Mouse (Mus musculus) telencephalon, adult 2 months (tissue): ENCODE data around the gene Arhgap44.
A peak's percentile ranks its signal among the peaks of the same experiment; 100 is the strongest.

Experiments used
- DNase-seq: peaks from one replicate; pipeline ENCODE4 v3.0.0-alpha.2; 2011; ENCODE audit warnings: low read depth, low spot score

Arhgap44 gene

GRCm38 (mm10) chr11:65088451-65089222, 74.1 kb downstream of the Arhgap44 start:
- no peak for DNase-seq

GRCm38 (mm10) chr11:65080761-65081160, 82.0 kb downstream of the Arhgap44 start:
- DNase-seq, result no peak

- DNase-seq, result no peak
Observed at GRCm38 (mm10) chr11:65080274-65080673, 82.5 kb downstream of the Arhgap44 start.

- peak; percentile 57 for DNase-seq
Observed at GRCm38 (mm10) chr11:65069609-65070008, 93.2 kb downstream of the Arhgap44 start.

- DNase-seq, result peak; percentile 58
Observed at GRCm38 (mm10) chr11:65069051-65069450, 93.7 kb downstream of the Arhgap44 start.

GRCm38 (mm10) chr11:65065201-65065600, 97.6 kb downstream of the Arhgap44 start:
- no peak for DNase-seq

- no peak for DNase-seq
Observed at GRCm38 (mm10) chr11:65061437-65061836, 101.3 kb downstream of the Arhgap44 start.

- DNase-seq, result no peak
Observed at GRCm38 (mm10) chr11:65059531-65059930, 103.2 kb downstream of the Arhgap44 start.

- peak; percentile 69 for DNase-seq
Observed at GRCm38 (mm10) chr11:65058224-65058908, 104.4 kb downstream of the Arhgap44 start.

- no peak for DNase-seq
Observed at GRCm38 (mm10) chr11:65055596-65055995, 107.2 kb downstream of the Arhgap44 start.

- DNase-seq, result no peak
Observed at GRCm38 (mm10) chr11:65054216-65054615, 108.5 kb downstream of the Arhgap44 start.

GRCm38 (mm10) chr11:65050819-65051218, 111.9 kb downstream of the Arhgap44 start:
- DNase-seq, result no peak

- no peak for DNase-seq
Observed at GRCm38 (mm10) chr11:65049090-65049489, 113.7 kb downstream of the Arhgap44 start.

- DNase-seq, result no peak
Observed at GRCm38 (mm10) chr11:65040556-65040955, 122.2 kb downstream of the Arhgap44 start.

- no peak for DNase-seq
Observed at GRCm38 (mm10) chr11:65039517-65040095, 123.2 kb downstream of the Arhgap44 start.

- no peak for DNase-seq
Observed at GRCm38 (mm10) chr11:65038996-65039395, 123.8 kb downstream of the Arhgap44 start.

GRCm38 (mm10) chr11:65032221-65032620, 130.5 kb downstream of the Arhgap44 start:
- no peak for DNase-seq

GRCm38 (mm10) chr11:65030201-65030600, 132.6 kb downstream of the Arhgap44 start:
- DNase-seq, result no peak

GRCm38 (mm10) chr11:65028049-65028448, 134.7 kb downstream of the Arhgap44 start:
- no peak for DNase-seq

- DNase-seq, result no peak
Observed at GRCm38 (mm10) chr11:65022771-65023170, 140.0 kb downstream of the Arhgap44 start.

- no peak for DNase-seq
Observed at GRCm38 (mm10) chr11:65020744-65021143, 142.0 kb downstream of the Arhgap44 start.

GRCm38 (mm10) chr11:65016754-65017153, 146.0 kb downstream of the Arhgap44 start:
- DNase-seq, result no peak

- no peak for DNase-seq
Observed at GRCm38 (mm10) chr11:65013906-65014305, 148.9 kb downstream of the Arhgap44 start.
